Mouse (Mus musculus) monocyte, adult 5-6 weeks (primary cell): ENCODE measurements around the gene Zbtb38. TPM values are rescaled to one million over a fixed set of nuclear protein-coding genes. Genes with fewer than 3 reads are reported as not detected.
A peak's percentile ranks its signal among the peaks of the same experiment; 100 is the strongest.
"Not testable (repeated sequence)": the region's sequence is repeated elsewhere in the genome, so short reads cannot be mapped to it uniquely, and the experiment has no call there.

Experiments used
- ATAC-seq: fragments of 153-309, 156-312 bp; replicated peaks from 2 replicates; pipeline ENCODE4 v1.8.0; 2017; ENCODE audit warnings: mild to moderate bottlenecking; ENCODE audit not compliant: low TSS enrichment, insufficient number of reproducible peaks, severe bottlenecking, poor library complexity, low FRiP score
- total RNA-seq: library from RNA; stranded (forward); fragments of 200-1000, 200-491, 200-594 nt; gene quantifications from 3 replicates; pipeline ENCODE4 v1.2.3, GENCODE M21; 2017

The Zbtb38 gene
- total RNA-seq, 1 experiment from 2014 or later = 25.0 TPM

DNA sequence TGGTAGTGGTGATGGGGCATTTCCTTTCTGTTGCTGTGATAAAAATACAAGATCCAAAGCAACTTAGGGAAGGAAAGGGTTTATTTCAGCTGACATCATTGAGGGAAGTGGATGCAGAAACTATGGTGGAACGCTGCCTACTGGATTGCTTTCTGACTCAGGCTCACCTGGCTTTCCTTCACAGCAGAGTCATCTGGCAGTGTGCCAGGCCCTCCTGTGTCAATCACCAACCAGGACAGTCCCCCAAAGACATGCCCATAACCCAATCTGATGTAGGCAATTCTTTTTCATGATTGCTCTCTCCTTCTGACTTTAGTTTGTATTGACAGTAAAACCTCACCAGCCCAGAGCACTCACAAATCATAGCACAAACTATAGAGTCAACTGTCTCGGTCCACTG, 80.2 kb downstream of the Zbtb38 start:
- no peak for ATAC-seq

DNA sequence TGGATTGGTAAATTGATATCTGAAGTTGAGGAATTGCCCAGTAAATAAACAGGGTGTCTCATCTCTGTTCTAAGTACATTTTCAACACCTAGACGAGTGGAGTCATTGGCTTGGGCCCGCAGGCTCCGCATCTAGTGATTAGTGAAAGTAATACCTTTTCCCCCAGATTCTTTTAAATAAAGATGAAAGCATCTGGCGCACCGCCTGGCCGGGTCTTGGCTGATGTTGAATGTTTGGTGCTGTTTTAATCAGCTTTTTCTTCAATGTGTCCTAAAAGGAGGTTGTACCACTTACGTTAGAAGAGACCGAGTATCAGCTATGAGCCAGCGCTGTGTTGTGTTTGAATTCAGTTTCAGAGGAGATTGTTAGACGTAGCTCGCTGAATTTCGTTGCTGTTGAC, 81.4 kb downstream of the Zbtb38 start:
- ATAC-seq = no peak

DNA sequence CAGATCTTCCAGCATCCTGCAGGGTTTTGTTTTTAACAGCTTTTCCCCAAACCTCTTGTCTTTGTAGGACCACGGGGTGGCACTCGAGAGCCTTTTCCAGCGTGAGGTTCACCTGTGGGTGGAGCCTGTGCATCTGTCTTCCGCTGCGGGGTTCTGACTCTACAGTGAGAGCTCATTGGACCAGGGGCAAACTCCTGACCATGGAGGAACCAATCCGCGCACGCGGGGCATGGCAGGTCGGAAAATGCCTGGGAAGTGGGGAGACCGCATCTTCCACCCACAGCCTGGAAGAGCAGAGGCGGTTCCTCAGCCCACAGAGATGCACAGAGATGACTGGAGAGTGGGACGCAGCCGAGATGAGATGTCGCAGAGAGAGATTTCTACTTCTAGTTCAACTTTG, 82.8 kb downstream of the Zbtb38 start:
- ATAC-seq = peak; percentile 99

DNA sequence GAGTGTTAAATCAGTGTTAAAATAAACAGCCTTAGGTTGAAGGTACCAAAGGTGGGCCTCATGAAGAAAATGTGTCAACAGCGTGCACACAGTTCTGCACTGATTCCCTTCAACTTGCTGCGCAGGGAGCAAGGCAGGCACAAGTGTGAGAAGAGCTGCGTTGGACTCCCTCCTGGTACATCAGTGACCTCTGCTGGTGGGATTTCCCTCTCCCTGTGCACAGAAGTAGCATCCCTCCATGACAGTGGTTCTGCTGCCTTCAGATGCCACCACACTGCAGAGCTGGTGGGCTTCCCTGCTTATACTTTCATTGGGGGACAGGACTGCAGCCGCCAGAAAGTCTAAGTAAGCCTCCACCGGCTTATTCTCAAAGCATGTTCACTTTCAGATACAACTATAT, 84.0 kb downstream of the Zbtb38 start:
- no peak for ATAC-seq

DNA sequence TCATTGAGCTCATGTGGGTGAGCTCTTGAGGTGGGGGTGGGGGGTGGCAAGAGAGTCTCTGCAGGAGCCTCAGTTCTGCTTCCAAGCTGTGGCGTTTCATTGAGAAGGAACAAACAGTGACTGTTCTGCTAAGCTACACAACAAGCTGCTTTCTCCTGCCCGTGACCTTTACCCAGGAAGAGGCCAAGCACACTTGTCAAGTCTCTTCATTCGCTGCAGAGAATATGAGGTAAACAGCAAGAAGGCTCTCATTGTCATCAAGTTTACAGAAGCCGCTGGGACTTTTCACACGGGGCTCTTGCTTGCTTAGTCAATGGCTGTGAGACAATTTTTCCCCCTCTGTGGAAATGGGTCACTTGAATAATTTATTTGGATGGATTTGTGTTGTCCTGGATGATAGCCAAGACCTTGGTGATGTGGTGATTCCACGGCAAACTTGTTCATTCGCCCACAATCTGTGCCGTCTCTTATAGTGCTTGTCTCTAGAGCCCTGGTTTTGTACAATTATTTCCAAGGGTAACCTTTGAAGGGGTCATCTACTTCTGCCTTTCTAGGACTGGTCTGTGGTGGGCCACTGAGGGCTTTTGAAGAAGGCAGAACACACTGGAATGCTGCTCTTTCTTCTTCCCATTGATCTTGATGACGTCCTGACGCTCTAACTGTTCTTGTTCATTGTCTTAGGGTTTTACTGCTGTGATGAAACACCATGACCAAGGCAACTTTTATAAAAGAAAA, 92.0 kb downstream of the Zbtb38 start:
- ATAC-seq = no peak

GRCm38 (mm10) chr9:96659801-96660200, 92.8 kb downstream of the Zbtb38 start:
- no peak for ATAC-seq

GRCm38 (mm10) chr9:96653538-96653937, 99.1 kb downstream of the Zbtb38 start:
- ATAC-seq = no peak

GRCm38 (mm10) chr9:96652763-96653162, 99.9 kb downstream of the Zbtb38 start:
- no peak for ATAC-seq

DNA sequence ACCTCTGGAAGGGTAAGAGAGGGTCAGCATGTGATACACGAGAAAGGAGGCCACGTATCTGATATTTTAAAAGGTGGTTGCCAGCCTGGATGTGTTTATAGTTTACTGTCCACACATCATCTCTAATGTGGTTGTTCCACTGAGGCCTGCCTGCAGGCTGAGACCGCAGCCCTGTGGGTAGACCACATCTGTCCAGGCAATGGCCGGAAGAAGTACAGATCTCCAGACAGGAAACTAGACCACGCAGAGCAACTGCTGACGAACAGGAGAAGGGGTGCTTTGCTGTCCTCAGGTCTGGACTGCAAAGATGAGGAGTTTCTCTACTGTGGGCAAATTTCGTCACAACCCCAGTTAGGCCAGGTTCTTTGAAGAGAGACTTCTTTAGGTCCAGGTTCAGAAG, 101.8 kb downstream of the Zbtb38 start:
- 0 out of 2 replicates have a peak, but pooled peaks have one; percentile 42 for ATAC-seq

GRCm38 (mm10) chr9:96649924-96650323, 102.7 kb downstream of the Zbtb38 start:
- ATAC-seq = 0 out of 2 replicates have a peak, but pooled peaks have one; percentile 28

DNA sequence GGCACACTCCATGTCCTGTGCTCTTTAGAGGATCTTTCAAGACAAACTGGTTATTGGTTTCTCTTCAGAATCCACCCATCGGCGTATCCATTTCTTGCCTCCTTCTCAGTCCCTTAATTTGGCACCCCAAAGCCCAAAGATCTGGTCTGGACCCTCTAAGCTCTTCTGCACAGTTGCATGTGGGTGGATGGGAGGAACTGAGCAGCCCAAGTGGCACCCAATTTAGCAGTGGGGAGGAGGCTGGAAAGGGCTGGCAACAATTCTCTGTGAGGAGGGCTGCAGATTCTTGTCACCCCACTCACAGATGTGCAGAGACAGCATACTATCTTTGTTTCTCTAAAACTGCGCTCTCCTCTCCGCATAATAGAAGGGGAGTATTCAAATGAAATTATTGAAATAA, 103.3 kb downstream of the Zbtb38 start:
- ATAC-seq = no peak

GRCm38 (mm10) chr9:96646668-96647295, 105.8 kb downstream of the Zbtb38 start:
- no peak for ATAC-seq

DNA sequence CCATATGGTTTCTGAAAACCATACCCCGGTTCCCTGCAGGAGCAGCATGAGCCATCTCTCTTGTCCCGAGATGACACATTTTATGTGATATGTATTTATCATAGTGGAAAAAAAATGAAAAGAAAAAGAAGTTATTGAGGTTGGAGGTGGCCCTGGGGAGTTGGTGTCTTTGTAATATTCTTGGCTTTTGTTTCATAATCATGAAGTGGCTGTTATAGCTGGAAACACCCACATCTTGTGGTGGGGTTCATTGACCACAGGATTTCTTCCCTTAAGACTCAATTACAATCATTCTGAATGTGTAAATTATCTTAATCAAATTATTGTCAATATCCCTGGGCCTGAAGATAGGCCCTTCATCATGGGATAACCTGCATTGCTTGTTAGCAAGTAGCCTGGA, 107.8 kb downstream of the Zbtb38 start:
- no peak for ATAC-seq

DNA sequence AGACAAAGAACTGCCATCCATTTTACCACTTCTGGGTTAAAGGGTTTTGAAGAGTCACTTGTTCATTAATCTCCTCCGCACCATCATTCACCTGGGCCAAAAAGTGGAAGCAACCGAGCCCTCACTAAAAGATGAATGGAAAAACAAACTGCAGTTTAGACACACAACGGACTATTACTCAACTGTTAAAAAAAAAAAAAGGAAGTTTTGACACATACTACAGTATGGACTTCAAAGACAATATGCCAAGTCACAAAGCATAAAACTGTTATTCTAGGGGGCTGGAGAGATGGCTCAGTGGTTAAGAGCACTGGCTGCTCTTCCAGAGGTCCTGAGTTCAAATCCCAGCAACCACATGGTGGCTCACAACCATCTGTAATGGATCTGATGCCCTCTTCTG, 108.6 kb downstream of the Zbtb38 start:
- ATAC-seq = not testable (repeated sequence)

- no peak for ATAC-seq
These were observed 113.2 kb downstream of the Zbtb38 start for GRCm38 (mm10) chr9:96639451-96639850.

- no peak for ATAC-seq
These were observed 114.1 kb downstream of the Zbtb38 start for GRCm38 (mm10) chr9:96638508-96638907.

DNA sequence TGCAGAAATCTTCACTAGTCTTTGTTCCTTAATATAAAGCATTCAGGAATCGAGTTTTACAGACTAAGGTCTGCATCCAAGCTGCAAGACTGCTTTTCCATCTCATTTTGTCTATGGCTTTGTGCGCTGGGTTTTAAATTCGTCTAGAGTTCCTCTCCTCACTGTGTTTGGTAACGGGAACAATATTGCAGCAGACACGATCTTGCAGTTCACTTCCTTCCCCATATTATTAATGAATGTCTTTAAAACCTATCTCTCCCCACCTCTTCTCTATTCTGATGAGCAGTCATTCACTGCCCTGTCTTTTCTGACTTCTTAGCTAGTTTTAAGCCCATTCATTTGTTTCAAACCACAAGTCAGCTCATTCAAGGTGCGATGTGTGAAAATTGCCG, 115.5 kb downstream of the Zbtb38 start:
- ATAC-seq = peak; percentile 77

- ATAC-seq = peak; percentile 40; the same call in 1 of the 2 replicates
These were observed 116.0 kb downstream of the Zbtb38 start for GRCm38 (mm10) chr9:96636423-96637156.

- no peak for ATAC-seq
These were observed 116.7 kb downstream of the Zbtb38 start for GRCm38 (mm10) chr9:96635899-96636298.

- no peak for ATAC-seq
These were observed 117.5 kb downstream of the Zbtb38 start for GRCm38 (mm10) chr9:96635176-96635575.
